Mouse (Mus musculus) MEL (cell line): ENCODE data around the gene Aasdhppt. TPM values are rescaled to one million over a fixed set of nuclear protein-coding genes. Genes with fewer than 3 reads are reported as not detected.

ENCODE experiments used
- DNase-seq: peaks from one replicate; pipeline ENCODE4 v3.0.0; 2011; ENCODE audit warnings: low read depth, low spot score
- H3K27ac ChIP-seq: 2 replicates; pipeline ENCODE4 v1.5.1; 2012; ENCODE audit warnings: low read depth, mild to moderate bottlenecking, control low read depth, low read length, moderate library complexity; ENCODE audit not compliant: control insufficient read depth
- H3K27me3 ChIP-seq, 2 experiments: fragments of 150-350 bp in 1 of 2; sonication (generic) in 1 of 2; 2 replicates each; pipeline ENCODE4 v1.6.1; 2012; ENCODE audit warnings: low read length in 2 of 2, mild to moderate bottlenecking in 2 of 2, improper control_type of control experiment in 1 of 2, moderate library complexity in 1 of 2; ENCODE audit not compliant: insufficient read depth in 2 of 2, control insufficient read depth in 1 of 2
- H3K36me3 ChIP-seq, 2 experiments: 2 replicates each; pipeline ENCODE4 v1.6.1; 2012 to 2014; ENCODE audit warnings: low read length in 2 of 2, improper control_type of control experiment in 1 of 2, inconsistent platforms in 1 of 2, mild to moderate bottlenecking in 1 of 2; ENCODE audit not compliant: insufficient read depth in 2 of 2, control insufficient read depth in 1 of 2
- H3K4me1 ChIP-seq, 2 experiments: fragments of 150-350 bp in 1 of 2; sonication (generic) in 1 of 2; 2 replicates each; pipeline ENCODE4 v1.6.1; 2012; ENCODE audit warnings: low read length in 2 of 2, improper control_type of control experiment in 1 of 2, mild to moderate bottlenecking in 1 of 2; ENCODE audit not compliant: insufficient read depth in 2 of 2, control insufficient read depth in 1 of 2
- H3K4me3 ChIP-seq, 2 experiments: fragments of 150-350 bp in 1 of 2; sonication (generic) in 1 of 2; 2 replicates each; pipeline ENCODE4 v1.5.1; 2012; ENCODE audit warnings: low read depth in 2 of 2, low read length in 2 of 2, mild to moderate bottlenecking in 2 of 2, moderate library complexity in 2 of 2, control low read depth in 1 of 2, improper control_type of control experiment in 1 of 2; ENCODE audit not compliant: control insufficient read depth in 1 of 2, insufficient read depth in 1 of 2
- H3K79me2 ChIP-seq: 2 replicates; pipeline ENCODE4 v1.6.1; 2012; ENCODE audit warnings: mild to moderate bottlenecking, low read length, moderate library complexity; ENCODE audit not compliant: control insufficient read depth, poor library complexity, insufficient read depth
- H3K9ac ChIP-seq: 2 replicates; pipeline ENCODE4 v1.6.1; 2012; ENCODE audit warnings: low read depth, mild to moderate bottlenecking, control low read depth, low read length, moderate library complexity; ENCODE audit not compliant: control insufficient read depth, poor library complexity, severe bottlenecking
- H3K9me3 ChIP-seq: fragments of 150-350 bp; sonication (generic); replicated peaks from 2 replicates; pipeline ENCODE4 v1.6.1; 2012; ENCODE audit warnings: mild to moderate bottlenecking, low read length, improper control_type of control experiment, moderate library complexity; ENCODE audit not compliant: insufficient read depth
- BHLHE40 ChIP-seq: IDR thresholded peaks from 2 replicates; pipeline ENCODE4 v1.6.1; 2012; ENCODE audit warnings: low read depth, mild to moderate bottlenecking, inconsistent platforms, low read length, improper control_type of control experiment, borderline replicate concordance
- CHD2 ChIP-seq: IDR thresholded peaks from 2 replicates; pipeline ENCODE4 v1.6.1; 2011; ENCODE audit warnings: low read length, improper control_type of control experiment
- CTCF ChIP-seq, 3 experiments: IDR thresholded peaks in 2 of 3; conservative IDR thresholded peaks in 1 of 3; 2 replicates each; pipeline ENCODE4 v1.5.1; 2011 to 2012; ENCODE audit warnings: low read length in 3 of 3, low read depth in 2 of 3, mild to moderate bottlenecking in 2 of 3, improper control_type of control experiment in 1 of 3, inconsistent platforms in 1 of 3, mixed read lengths in 1 of 3, moderate library complexity in 1 of 3; ENCODE audit not compliant: control insufficient read depth in 1 of 3, insufficient read depth in 1 of 3, poor library complexity in 1 of 3, severe bottlenecking in 1 of 3
- E2F4 ChIP-seq: IDR thresholded peaks from 2 replicates; pipeline ENCODE4 v1.6.1; 2011; ENCODE audit warnings: low read depth, low read length, improper control_type of control experiment, borderline replicate concordance
- EP300 ChIP-seq, 2 experiments: IDR thresholded peaks; 2 replicates each; pipeline ENCODE4 v1.6.1; 2011; ENCODE audit warnings: improper control_type of control experiment in 2 of 2, low read length in 2 of 2, low read depth in 1 of 2, mild to moderate bottlenecking in 1 of 2
- ETS1 ChIP-seq: IDR thresholded peaks from 2 replicates; pipeline ENCODE4 v1.6.1; 2012; ENCODE audit warnings: low read depth, mild to moderate bottlenecking, inconsistent platforms, low read length, improper control_type of control experiment, moderate library complexity
- GATA1 ChIP-seq: IDR thresholded peaks from 2 replicates; pipeline ENCODE4 v1.6.1; 2011; ENCODE audit warnings: low read depth, low read length, improper control_type of control experiment
- HCFC1 ChIP-seq: IDR thresholded peaks from 2 replicates; pipeline ENCODE4 v1.6.1; 2012; ENCODE audit warnings: low read depth, mild to moderate bottlenecking, inconsistent platforms, low read length, improper control_type of control experiment, moderate library complexity
- JUND ChIP-seq: IDR thresholded peaks from 2 replicates; pipeline ENCODE4 v1.6.1; 2011; ENCODE audit warnings: low read depth, mild to moderate bottlenecking, improper control_type of control experiment, low read length
- KAT2A ChIP-seq: conservative IDR thresholded peaks from 2 replicates; pipeline ENCODE4 v1.6.1; 2012; ENCODE audit warnings: low read depth, low read length, improper control_type of control experiment, inconsistent platforms
- MAFK ChIP-seq: IDR thresholded peaks from 2 replicates; pipeline ENCODE4 v1.6.1; 2011; ENCODE audit warnings: low read depth, mild to moderate bottlenecking, low read length, improper control_type of control experiment, borderline replicate concordance
- MAX ChIP-seq: IDR thresholded peaks from 2 replicates; pipeline ENCODE4 v1.6.1; 2011; ENCODE audit warnings: low read length, improper control_type of control experiment
- MAZ ChIP-seq: IDR thresholded peaks from 2 replicates; pipeline ENCODE4 v1.6.1; 2012; ENCODE audit warnings: low read depth, mild to moderate bottlenecking, inconsistent platforms, low read length, improper control_type of control experiment
- MXI1 ChIP-seq: IDR thresholded peaks from 2 replicates; pipeline ENCODE4 v1.6.1; 2011; ENCODE audit warnings: mild to moderate bottlenecking, low read depth, low read length, improper control_type of control experiment
- MYB ChIP-seq: IDR thresholded peaks from 2 replicates; pipeline ENCODE4 v1.6.1; 2011; ENCODE audit warnings: mild to moderate bottlenecking, low read depth, low read length, improper control_type of control experiment
- MYC ChIP-seq: IDR thresholded peaks from 2 replicates; pipeline ENCODE4 v1.6.1; 2011; ENCODE audit warnings: low read depth, mild to moderate bottlenecking, low read length, improper control_type of control experiment, moderate library complexity
- NELFE ChIP-seq: IDR thresholded peaks from 2 replicates; pipeline ENCODE4 v1.6.1; 2011; ENCODE audit warnings: low read depth, low read length, improper control_type of control experiment
- NRF1 ChIP-seq: IDR thresholded peaks from 2 replicates; pipeline ENCODE4 v1.6.1; 2014; ENCODE audit warnings: low read depth, mild to moderate bottlenecking, inconsistent platforms, low read length, improper control_type of control experiment, moderate library complexity; ENCODE audit not compliant: poor library complexity, insufficient read depth, severe bottlenecking
- POLR2A ChIP-seq, 2 experiments: IDR thresholded peaks; 2 replicates each; pipeline ENCODE4 v1.6.1; 2011 to 2012; ENCODE audit warnings: low read length in 2 of 2, mild to moderate bottlenecking in 2 of 2, control low read depth in 1 of 2, improper control_type of control experiment in 1 of 2, low read depth in 1 of 2, moderate library complexity in 1 of 2; ENCODE audit not compliant: control insufficient read depth in 1 of 2, insufficient read depth in 1 of 2, poor library complexity in 1 of 2
- POLR2AphosphoS2 ChIP-seq: IDR thresholded peaks from 2 replicates; pipeline ENCODE4 v1.6.1; 2011; ENCODE audit warnings: low read length, improper control_type of control experiment
- RCOR1 ChIP-seq: IDR thresholded peaks from 2 replicates; pipeline ENCODE4 v1.6.1; 2012; ENCODE audit warnings: low read depth, mild to moderate bottlenecking, inconsistent platforms, low read length, improper control_type of control experiment
- SMC3 ChIP-seq: IDR thresholded peaks from 2 replicates; pipeline ENCODE4 v1.6.1; 2011; ENCODE audit warnings: low read depth, low read length, improper control_type of control experiment
- TAL1 ChIP-seq: IDR thresholded peaks from 2 replicates; pipeline ENCODE4 v1.6.1; 2012; ENCODE audit warnings: mild to moderate bottlenecking, inconsistent platforms, low read length, moderate library complexity, mixed read lengths
- TCF12 ChIP-seq: IDR thresholded peaks from 2 replicates; pipeline ENCODE4 v1.6.1; 2014; ENCODE audit warnings: low read depth, mild to moderate bottlenecking, inconsistent platforms, low read length, improper control_type of control experiment, moderate library complexity
- UBTF ChIP-seq: IDR thresholded peaks from 2 replicates; pipeline ENCODE4 v1.6.1; 2012; ENCODE audit warnings: low read depth, mild to moderate bottlenecking, inconsistent platforms, low read length, improper control_type of control experiment, moderate library complexity, borderline replicate concordance; ENCODE audit not compliant: insufficient read depth
- USF2 ChIP-seq, 2 experiments: IDR thresholded peaks; 2 replicates each; pipeline ENCODE4 v1.6.1; 2011 to 2012; ENCODE audit warnings: improper control_type of control experiment in 2 of 2, low read length in 2 of 2, borderline replicate concordance in 1 of 2, inconsistent platforms in 1 of 2, low read depth in 1 of 2, mild to moderate bottlenecking in 1 of 2; ENCODE audit not compliant: insufficient read depth in 1 of 2
- ZC3H11A ChIP-seq: IDR thresholded peaks from 2 replicates; pipeline ENCODE4 v1.6.1; 2012; ENCODE audit warnings: low read depth, mild to moderate bottlenecking, inconsistent platforms, low read length, improper control_type of control experiment
- ZKSCAN1 ChIP-seq: IDR thresholded peaks from 2 replicates; pipeline ENCODE4 v1.6.1; 2012; ENCODE audit warnings: low read depth, mild to moderate bottlenecking, inconsistent platforms, low read length, improper control_type of control experiment, moderate library complexity
- ZMIZ1 ChIP-seq: IDR thresholded peaks from 2 replicates; pipeline ENCODE4 v1.6.1; 2012; ENCODE audit warnings: low read depth, mild to moderate bottlenecking, inconsistent platforms, low read length, improper control_type of control experiment, moderate library complexity
- polyA plus RNA-seq, 2 experiments: library from polyadenylated mRNA; stranded (reverse) in 1 of 2; unstranded in 1 of 2; fragments of >175 nt in 1 of 2; fragments of >200 nt in 1 of 2; gene quantifications; 2 replicates each; pipeline versions ENCODE4 v1.2.1 to v1.2.4; 2012; ENCODE audit warnings: low replicate concordance in 2 of 2, low read depth in 1 of 2; ENCODE audit not compliant: insufficient read length in 2 of 2, insufficient read depth in 1 of 2, missing spikeins in 1 of 2
- total RNA-seq: library from RNA; depleted of rRNA; stranded (reverse); fragments of 300-350 nt; gene quantifications from 2 replicates; pipeline ENCODE4 v1.2.3, GENCODE M21; 2012

Aasdhppt gene
- total and polyA plus RNA-seq, 3 experiments: 39.2 to 73.1 TPM; not detected in 1

DNA sequence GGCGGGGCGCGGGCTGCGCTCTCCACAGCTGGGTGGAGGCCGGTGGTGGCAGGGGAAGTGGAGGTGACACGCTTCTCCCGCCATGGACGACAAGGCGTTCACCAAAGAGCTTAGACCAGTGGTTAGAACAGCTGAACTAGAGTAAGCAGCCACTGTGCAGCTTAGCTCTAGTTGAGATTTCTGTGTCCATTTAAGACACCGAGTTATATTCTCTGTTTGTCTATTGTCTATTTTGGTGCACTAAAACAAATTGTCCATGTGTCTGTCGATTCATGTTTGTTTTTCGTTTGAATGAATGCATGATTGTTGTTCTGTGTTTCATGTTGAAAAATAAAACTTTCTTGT is 48.6 kb downstream of the Aasdhppt start:
- DNase-seq: no peak
- no peak for TF ChIP-seq USF2 (IDR thresholded peaks at IDR 0.05; ENCODE audit: borderline replicate concordance in 1 of 2, insufficient read depth in 1 of 2, low read depth in 1 of 2, low read length in 2 of 2)
- no peak for TF ChIP-seq POLR2AphosphoS2
- TF ChIP-seq KAT2A: no peak
- no peak for TF ChIP-seq BHLHE40
- TF ChIP-seq MAZ: no peak
- no peak for TF ChIP-seq MAX
- TF ChIP-seq UBTF: no peak
- no peak for TF ChIP-seq TAL1
- no peak for TF ChIP-seq MYC
- no peak for TF ChIP-seq MXI1
- no peak for TF ChIP-seq ZMIZ1
- TF ChIP-seq EP300 (IDR thresholded peaks at IDR 0.05; ENCODE audit: low read depth in 1 of 2, low read length in 2 of 2): no peak
- no peak for TF ChIP-seq MYB
- no peak for TF ChIP-seq ZC3H11A
- TF ChIP-seq RCOR1: no peak
- TF ChIP-seq ZKSCAN1: no peak
- no peak for TF ChIP-seq E2F4
- no peak for TF ChIP-seq CHD2
- TF ChIP-seq ETS1: no peak
- Histone ChIP-seq H3K4me1 (no peaks in the 10 kb centered on the region), H3K9ac (no peak overlapping the region), H3K27me3 (no peaks in the 10 kb centered on the region), H3K27ac (no peak overlapping the region), H3K4me3 (no peak overlapping the region), H3K79me2 (no peaks in the 10 kb centered on the region), H3K36me3 (no peaks in the 10 kb centered on the region), H3K9me3 (no peaks in the 10 kb centered on the region)

- Histone ChIP-seq H3K36me3 (no peaks in the 10 kb centered on the region), H3K4me3 (no peak overlapping the region)
- no peak for DNase-seq
Measured at GRCm38 (mm10) chr9:4259841-4260745, 49.2 kb downstream of the Aasdhppt start.

More at GRCm38 (mm10) chr9:4259841-4260745, 49.2 kb downstream of the Aasdhppt start:
- H3K27ac ChIP-seq: no peak overlapping the region
- H3K4me1 ChIP-seq: no peaks in the 10 kb centered on the region
- H3K27me3 ChIP-seq: no peaks in the 10 kb centered on the region
- no peaks in the 10 kb centered on the region for H3K9me3 ChIP-seq
- TF ChIP-seq GATA1 (no peak), MAFK (no peak), NELFE (no peak), RCOR1 (no peak), ETS1 (no peak), E2F4 (no peak), ZKSCAN1 (no peak), EP300 (IDR thresholded peaks at IDR 0.05; ENCODE audit: low read depth in 1 of 2, low read length in 2 of 2) (no peak), CTCF (IDR thresholded peaks at IDR 0.05 in 2 of 3, conservative IDR thresholded peaks at IDR 0.05 in 1 of 3; ENCODE audit: control insufficient read depth in 1 of 3, insufficient read depth in 1 of 3, low read depth in 2 of 3, low read length in 3 of 3, poor library complexity in 1 of 3, severe bottlenecking in 1 of 3) (no peak), TCF12 (no peak), HCFC1 (no peak), NRF1 (no peak), KAT2A (no peak), JUND (no peak), POLR2A (IDR thresholded peaks at IDR 0.05; ENCODE audit: control insufficient read depth in 1 of 2, insufficient read depth in 1 of 2, low read depth in 1 of 2, low read length in 2 of 2, poor library complexity in 1 of 2) (no peak), SMC3 (no peak), MXI1 (no peak), ZC3H11A (no peak)
- TF ChIP-seq, all 39 proteins: peak for 0
- Histone ChIP-seq H3K79me2 (no peaks in the 10 kb centered on the region), H3K9ac (no peak overlapping the region)
